ENCODE assay signal across 14 mouse cellular contexts in the genomic region with DNA sequence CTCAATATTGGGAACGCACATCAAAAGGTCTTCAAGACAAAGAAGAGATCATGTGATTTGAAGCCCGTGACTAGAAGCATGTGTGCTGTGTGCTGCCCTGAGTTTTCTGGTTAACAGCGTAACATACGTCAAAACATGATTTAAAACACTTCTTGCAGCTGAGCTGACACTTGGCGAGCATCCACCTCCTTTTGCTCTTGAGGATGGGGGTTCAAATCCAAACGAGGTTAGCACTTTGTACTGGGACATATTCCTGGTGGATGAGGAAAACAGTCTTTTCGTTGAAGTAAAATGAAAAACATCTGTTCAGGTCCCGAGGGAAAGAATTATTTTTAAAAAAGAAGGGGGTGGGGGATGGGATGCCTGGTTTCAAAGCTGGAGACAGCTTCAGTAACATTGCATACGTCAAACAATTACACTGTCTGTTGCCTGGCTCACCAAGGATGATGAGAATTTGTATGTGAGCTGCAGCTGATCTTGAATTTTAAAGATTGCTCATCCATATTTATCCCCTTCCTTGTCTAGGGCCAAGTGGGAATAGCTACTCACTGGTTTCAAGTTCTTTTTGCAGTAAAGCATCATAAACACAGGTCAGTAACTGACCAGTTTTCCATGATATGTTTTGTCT. TPM values are rescaled to one million over a fixed set of nuclear protein-coding genes. Genes with fewer than 3 reads are reported as not detected.
DNase-seq lines count a peak whose midpoint lies in the region; ATAC-seq and TF ChIP-seq lines count a peak whose summit lies in the region.
"Had no signal": no experiment of that assay in that cellular context is flagged by ENCODE, and none has a peak within 500 bp of the region (broad histone marks: within the 10 kb centered on the region; RNA-seq: fewer than 3 reads in every experiment).

No protein-coding gene starts in this region.

- H3K9ac ChIP-seq in forebrain, postnatal 0 days, result no peak overlapping the region
- H3K9ac ChIP-seq in forebrain, embryonic 13.5 days, result no peak overlapping the region
- H3K9ac ChIP-seq in midbrain, embryonic 12.5 days (replicated peaks), result no peak overlapping the region
- no peak overlapping the region for H3K9ac ChIP-seq in midbrain, embryonic 16.5 days (ENCODE audit: low read depth, low read length)
- H3K9ac ChIP-seq: forebrain, embryonic 15.5 days had no signal

- H3K27me3 ChIP-seq in forebrain, postnatal 0 days (ENCODE audit: insufficient read depth, low read length), result no peaks in the 10 kb centered on the region
- no peaks in the 10 kb centered on the region for H3K27me3 ChIP-seq in forebrain, embryonic 13.5 days
- H3K27me3 ChIP-seq in midbrain, embryonic 12.5 days, result no peaks in the 10 kb centered on the region
- no peaks in the 10 kb centered on the region for H3K27me3 ChIP-seq in midbrain, embryonic 16.5 days (ENCODE audit: control insufficient read depth, insufficient read depth, low read depth, low read length)
- H3K27me3 ChIP-seq: forebrain, embryonic 15.5 days; megakaryocyte, embryonic 14.5 days had no signal

- no peak overlapping the region for H3K4me3 ChIP-seq in forebrain, postnatal 0 days (ENCODE audit: low read depth, low read length)
- no peak overlapping the region for H3K4me3 ChIP-seq in forebrain, embryonic 13.5 days
- H3K4me3 ChIP-seq in midbrain, embryonic 12.5 days, result no peak overlapping the region
- no peak overlapping the region for H3K4me3 ChIP-seq in midbrain, embryonic 16.5 days (ENCODE audit: low read depth, low read length)
- H3K4me3 ChIP-seq: forebrain, embryonic 15.5 days; megakaryocyte, embryonic 14.5 days had no signal

- H3K4me2 ChIP-seq in forebrain, postnatal 0 days (ENCODE audit: low read depth), result no peak overlapping the region
- no peak overlapping the region for H3K4me2 ChIP-seq in forebrain, embryonic 13.5 days
- H3K4me2 ChIP-seq in midbrain, embryonic 12.5 days (replicated peaks), result no peak overlapping the region
- no peak overlapping the region for H3K4me2 ChIP-seq in midbrain, embryonic 16.5 days (ENCODE audit: low read length)
- H3K4me2 ChIP-seq: forebrain, embryonic 15.5 days had no signal

- H3K27ac ChIP-seq in forebrain, postnatal 0 days (ENCODE audit: low read depth, low read length), result no peak overlapping the region
- no peak overlapping the region for H3K27ac ChIP-seq in forebrain, embryonic 13.5 days
- no peak overlapping the region for H3K27ac ChIP-seq in midbrain, embryonic 12.5 days (replicated peaks)
- no peak overlapping the region for H3K27ac ChIP-seq in midbrain, embryonic 16.5 days (ENCODE audit: low read length)
- H3K27ac ChIP-seq: forebrain, embryonic 15.5 days had no signal

- TF ChIP-seq CTCF in forebrain, postnatal 0 days (IDR thresholded peaks at IDR 0.05; ENCODE audit: low read depth), result no peak

- no peaks in the 10 kb centered on the region for H3K36me3 ChIP-seq in forebrain, postnatal 0 days (ENCODE audit: insufficient read depth)
- H3K36me3 ChIP-seq in forebrain, embryonic 13.5 days (ENCODE audit: poor library complexity, severe bottlenecking), result no peaks in the 10 kb centered on the region
- H3K36me3 ChIP-seq in midbrain, embryonic 12.5 days, result no peaks in the 10 kb centered on the region
- H3K36me3 ChIP-seq in midbrain, embryonic 16.5 days (ENCODE audit: control insufficient read depth, insufficient read depth, low read length), result no peaks in the 10 kb centered on the region
- H3K36me3 ChIP-seq: forebrain, embryonic 15.5 days had no signal

- H3K4me1 ChIP-seq in forebrain, postnatal 0 days (ENCODE audit: insufficient read depth), result no peaks in the 10 kb centered on the region
- no peaks in the 10 kb centered on the region for H3K4me1 ChIP-seq in forebrain, embryonic 13.5 days
- H3K4me1 ChIP-seq in midbrain, embryonic 12.5 days, result no peaks in the 10 kb centered on the region
- H3K4me1 ChIP-seq in midbrain, embryonic 16.5 days (ENCODE audit: control insufficient read depth, insufficient read depth, low read length), result peaks cover 3% of the 10 kb centered on the region; the same call in 1 of the 2 replicates
- H3K4me1 ChIP-seq: forebrain, embryonic 15.5 days; megakaryocyte, embryonic 14.5 days had no signal

- ATAC-seq in forebrain, postnatal 0 days, result peak; percentile 64
- ATAC-seq in forebrain, embryonic 13.5 days, result no peak
- ATAC-seq in midbrain, embryonic 12.5 days (ENCODE audit: low FRiP score, low read depth), result peak; percentile 54
- ATAC-seq in midbrain, embryonic 16.5 days, result no peak
- ATAC-seq in CD4-positive, CD25-positive, alpha-beta regulatory T cell, adult 4 months, result no peak
- ATAC-seq: forebrain, embryonic 15.5 days had no signal

- no peaks in the 10 kb centered on the region for H3K9me3 ChIP-seq in forebrain, postnatal 0 days (ENCODE audit: low read length)
- no peaks in the 10 kb centered on the region for H3K9me3 ChIP-seq in forebrain, embryonic 13.5 days (replicated peaks)
- H3K9me3 ChIP-seq in midbrain, embryonic 12.5 days, result no peaks in the 10 kb centered on the region
- no peaks in the 10 kb centered on the region for H3K9me3 ChIP-seq in midbrain, embryonic 16.5 days (replicated peaks; ENCODE audit: control insufficient read depth, low read length, poor library complexity, severe bottlenecking)
- H3K9me3 ChIP-seq: forebrain, embryonic 15.5 days; megakaryocyte, embryonic 14.5 days had no signal

- DNase-seq in forebrain, postnatal 0 days, result peak; percentile 16
- DNase-seq in gastrocnemius, postnatal 25 days, result peak; percentile 21
- peak; percentile 71 for DNase-seq in mesoderm, embryonic 11.5 days (ENCODE audit: low read depth, low spot score)
- DNase-seq in cerebellum, postnatal 4 days (ENCODE audit: low spot score in 2 of 2), result no peak
- DNase-seq: cerebellum, postnatal 25 days; right cerebral cortex, postnatal 4 days had no signal

- WGBS in forebrain, postnatal 0 days, result 43% methylated on average over 9 of the region's 9 CpGs
- 56% methylated on average over 9 of the region's 9 CpGs for whole genome bisulfite sequencing in forebrain, embryonic 13.5 days
- 64% methylated on average over 9 of the region's 9 CpGs for WGBS in midbrain, embryonic 12.5 days
- WGBS in midbrain, embryonic 16.5 days, result 45% methylated on average over 9 of the region's 9 CpGs

RNA-seq across cellular contexts. Expression of gene Ube2u, which starts 16.0 kb away (rescaled TPM):
- not detected in 2 replicates for total RNA-seq in forebrain, postnatal 0 days (2014; rRNA removed)
- 0.13 and 0.18 TPM in 2 replicates for polyA plus RNA-seq in forebrain, postnatal 0 days (2015; fragmentation: Nextera tagmentation; extraction: Ambion mirVana)
- 0.56 and 0.71 TPM in 2 replicates for polyA plus RNA-seq in forebrain, embryonic 13.5 days (2015; fragmentation: Nextera tagmentation; extraction: Ambion mirVana)
- polyA plus RNA-seq in midbrain, embryonic 12.5 days (2016; fragmentation: Nextera tagmentation; extraction: Ambion mirVana), result 0.83 and 1.2 TPM in 2 replicates
- polyA plus RNA-seq in midbrain, embryonic 16.5 days (2015; fragmentation: Nextera tagmentation; extraction: Ambion mirVana), result 0.53 and 0.82 TPM in 2 replicates
- not detected for total RNA-seq in gastrocnemius, postnatal 25 days (2021)
- not detected for polyA plus RNA-seq in CD4-positive, CD25-positive, alpha-beta regulatory T cell, adult 4 months (2017; shearing (Covaris generic))
- total RNA-seq: hematopoietic stem cell, adult 5-6 weeks; MEL had no signal

Comparison
In these comparisons a context has a peak if more than half of its experiments do, and no peak if none do; other contexts are left out.
1. ATAC-seq: peak in forebrain, postnatal 0 days (single experiment) and midbrain, embryonic 12.5 days (single experiment); none in forebrain, embryonic 13.5 days (single experiment), midbrain, embryonic 16.5 days (single experiment) and CD4-positive, CD25-positive, alpha-beta regulatory T cell, adult 4 months (single experiment).
2. DNase-seq: peak in forebrain, postnatal 0 days (single experiment), gastrocnemius, postnatal 25 days (single experiment) and mesoderm, embryonic 11.5 days (single experiment); none in cerebellum, postnatal 4 days (0 of 2).